Mouse (Mus musculus) neural tube, embryonic 15.5 days (tissue): ENCODE measurements around the gene Tacr1. TPM values are rescaled to one million over a fixed set of nuclear protein-coding genes. Genes with fewer than 3 reads are reported as not detected.

Source experiments
- ATAC-seq: fragments of 200-750 bp; cut with Nextera tagmentation; 2 replicates; pipeline ENCODE4 v1.8.0; 2017; ENCODE audit warnings: mild to moderate bottlenecking, moderate TSS enrichment, moderate library complexity; ENCODE audit not compliant: low FRiP score
- H3K27ac ChIP-seq: fragments of 300-500 bp; sonication (generic); replicated peaks from 2 replicates; pipeline ENCODE4 v1.5.1; 2015; ENCODE audit warnings: mild to moderate bottlenecking, inconsistent platforms
- H3K27me3 ChIP-seq: fragments of 300-500 bp; sonication (generic); replicated peaks from 2 replicates; pipeline ENCODE4 v1.6.1; 2015; ENCODE audit warnings: inconsistent platforms
- H3K36me3 ChIP-seq: fragments of 300-500 bp; sonication (generic); 2 replicates; pipeline ENCODE4 v1.6.1; 2015; ENCODE audit warnings: inconsistent platforms
- H3K4me1 ChIP-seq: fragments of 300-500 bp; sonication (generic); 2 replicates; pipeline ENCODE4 v1.6.1; 2015; ENCODE audit warnings: inconsistent platforms
- H3K4me2 ChIP-seq: fragments of 300-500 bp; sonication (generic); 2 replicates; pipeline ENCODE4 v1.6.1; 2015; ENCODE audit warnings: inconsistent platforms, mild to moderate bottlenecking, moderate library complexity
- H3K4me3 ChIP-seq: fragments of 300-500 bp; sonication (generic); replicated peaks from 2 replicates; pipeline ENCODE4 v1.5.1; 2015; ENCODE audit warnings: mild to moderate bottlenecking, inconsistent platforms
- H3K9ac ChIP-seq: fragments of 300-500 bp; sonication (generic); replicated peaks from 2 replicates; pipeline ENCODE4 v1.6.1; 2015; ENCODE audit warnings: mild to moderate bottlenecking, inconsistent platforms
- H3K9me3 ChIP-seq: fragments of 300-500 bp; sonication (generic); replicated peaks from 2 replicates; pipeline ENCODE4 v1.6.1; 2016; ENCODE audit warnings: inconsistent platforms
- WGBS: fragments of 180-500 bp; shearing (Covaris S2); methylation state at CpG from one replicate; pipeline ENCODE4 v1.1.7; 2015; ENCODE audit warnings: mixed read lengths; 5-methylcytosine and 5-hydroxymethylcytosine counted together
- polyA plus RNA-seq: library from polyadenylated mRNA; unstranded; fragments of >200 nt; fragmentation: Nextera tagmentation; extraction: Ambion mirVana; gene quantifications from 2 replicates; pipeline ENCODE4 v1.2.1, GENCODE M21; 2015

Gene Tacr1
- polyA plus RNA-seq, 1 experiment from 2014 or later = 6.1 TPM

GRCm38 (mm10) chr6:82457163-82457763, 55.1 kb downstream of the Tacr1 start:
- Histone ChIP-seq H3K4me2 (no peak overlapping the region), H3K4me3 (no peak overlapping the region), H3K27me3 (no peaks in the 10 kb centered on the region), H3K4me1 (peaks cover 4% of the 10 kb centered on the region; the same call in 1 of the 2 replicates), H3K36me3 (no peaks in the 10 kb centered on the region), H3K9ac (no peak overlapping the region), H3K9me3 (no peaks in the 10 kb centered on the region), H3K27ac (no peak overlapping the region)
- ATAC-seq = no peak
- 77% methylated on average over 7 of the region's 7 CpGs for WGBS

GRCm38 (mm10) chr6:82458762-82459389, 56.7 kb downstream of the Tacr1 start:
- ATAC-seq = no peak
- H3K9ac ChIP-seq = no peak overlapping the region
- H3K27me3 ChIP-seq = no peaks in the 10 kb centered on the region

GRCm38 (mm10) chr6:82463171-82463570, 61.0 kb downstream of the Tacr1 start:
- Histone ChIP-seq H3K27me3 (no peaks in the 10 kb centered on the region), H3K4me1 (no peaks in the 10 kb centered on the region), H3K36me3 (no peaks in the 10 kb centered on the region), H3K27ac (no peak overlapping the region), H3K4me2 (no peak overlapping the region), H3K4me3 (no peak overlapping the region), H3K9me3 (no peaks in the 10 kb centered on the region), H3K9ac (no peak overlapping the region)
- no peak for ATAC-seq
- WGBS = 71% methylated on average over 4 of the region's 4 CpGs

More at GRCm38 (mm10) chr6:82458762-82459389, 56.7 kb downstream of the Tacr1 start:
- Histone ChIP-seq H3K27ac (no peak overlapping the region), H3K4me3 (no peak overlapping the region), H3K36me3 (no peaks in the 10 kb centered on the region), H3K4me1 (no peaks in the 10 kb centered on the region), H3K4me2 (no peak overlapping the region), H3K9me3 (no peaks in the 10 kb centered on the region)
- 42% methylated on average over 15 of the region's 15 CpGs for WGBS

- no peak overlapping the region for H3K27ac ChIP-seq
- H3K4me3 ChIP-seq = no peak overlapping the region
- H3K36me3 ChIP-seq = no peaks in the 10 kb centered on the region
- ATAC-seq = no peak
- 88% methylated on average over 6 of the region's 6 CpGs for WGBS
- H3K4me2 ChIP-seq = no peak overlapping the region
- no peaks in the 10 kb centered on the region for H3K27me3 ChIP-seq
- no peak overlapping the region for H3K9ac ChIP-seq
- H3K9me3 ChIP-seq = no peaks in the 10 kb centered on the region
- H3K4me1 ChIP-seq = no peaks in the 10 kb centered on the region
These were observed 72.3 kb downstream of the Tacr1 start for GRCm38 (mm10) chr6:82474477-82474876.

GRCm38 (mm10) chr6:82483842-82484241, 81.7 kb downstream of the Tacr1 start:
- Histone ChIP-seq H3K4me2 (no peak overlapping the region), H3K4me3 (no peak overlapping the region), H3K36me3 (no peaks in the 10 kb centered on the region), H3K4me1 (peaks cover 8% of the 10 kb centered on the region; the same call in 1 of the 2 replicates), H3K27me3 (no peaks in the 10 kb centered on the region), H3K9ac (no peak overlapping the region), H3K27ac (no peak overlapping the region), H3K9me3 (no peaks in the 10 kb centered on the region)
- no peak for ATAC-seq
- WGBS = 100% methylated on average over 1 of the region's 1 CpGs

- H3K27ac ChIP-seq = no peak overlapping the region
- H3K9ac ChIP-seq = no peak overlapping the region
- H3K9me3 ChIP-seq = no peaks in the 10 kb centered on the region
- 80% methylated on average over 6 of the region's 6 CpGs for WGBS
- no peak for ATAC-seq
- H3K4me3 ChIP-seq = no peak overlapping the region
- H3K4me1 ChIP-seq = no peaks in the 10 kb centered on the region
- H3K27me3 ChIP-seq = no peaks in the 10 kb centered on the region
- no peaks in the 10 kb centered on the region for H3K36me3 ChIP-seq
- H3K4me2 ChIP-seq = no peak overlapping the region
These were observed 92.3 kb downstream of the Tacr1 start for GRCm38 (mm10) chr6:82494481-82494880.

GRCm38 (mm10) chr6:82510843-82511416, 108.8 kb downstream of the Tacr1 start:
- Histone ChIP-seq H3K4me1 (no peaks in the 10 kb centered on the region), H3K27ac (no peak overlapping the region), H3K4me2 (no peak overlapping the region), H3K27me3 (no peaks in the 10 kb centered on the region), H3K4me3 (no peak overlapping the region), H3K9ac (no peak overlapping the region), H3K9me3 (no peaks in the 10 kb centered on the region), H3K36me3 (no peaks in the 10 kb centered on the region)
- WGBS = 74% methylated on average over 7 of the region's 7 CpGs
- ATAC-seq = no peak

GRCm38 (mm10) chr6:82519626-82520025, 117.5 kb downstream of the Tacr1 start:
- ATAC-seq = no peak
- 74% methylated on average over 3 of the region's 3 CpGs for WGBS

GRCm38 (mm10) chr6:82522567-82522966, 120.4 kb downstream of the Tacr1 start:
- Histone ChIP-seq H3K27me3 (no peaks in the 10 kb centered on the region), H3K9me3 (no peaks in the 10 kb centered on the region), H3K36me3 (no peaks in the 10 kb centered on the region), H3K27ac (no peak overlapping the region), H3K9ac (no peak overlapping the region), H3K4me2 (no peak overlapping the region), H3K4me3 (no peak overlapping the region), H3K4me1 (no peaks in the 10 kb centered on the region)
- WGBS = 85% methylated on average over 5 of the region's 5 CpGs
- ATAC-seq = no peak

More at GRCm38 (mm10) chr6:82519626-82520025, 117.5 kb downstream of the Tacr1 start:
- Histone ChIP-seq H3K4me3 (no peak overlapping the region), H3K27me3 (no peaks in the 10 kb centered on the region), H3K9me3 (no peaks in the 10 kb centered on the region), H3K36me3 (no peaks in the 10 kb centered on the region), H3K4me1 (no peaks in the 10 kb centered on the region), H3K9ac (no peak overlapping the region), H3K27ac (no peak overlapping the region), H3K4me2 (no peak overlapping the region)

- H3K4me2 ChIP-seq = no peak overlapping the region
- no peak overlapping the region for H3K9ac ChIP-seq
- H3K9me3 ChIP-seq = no peaks in the 10 kb centered on the region
- no peak overlapping the region for H3K27ac ChIP-seq
- no peak overlapping the region for H3K4me3 ChIP-seq
- no peaks in the 10 kb centered on the region for H3K27me3 ChIP-seq
- H3K4me1 ChIP-seq = no peaks in the 10 kb centered on the region
- no peaks in the 10 kb centered on the region for H3K36me3 ChIP-seq
- ATAC-seq = no peak
- 29% methylated on average over 3 of the region's 3 CpGs for WGBS
These were observed 123.2 kb downstream of the Tacr1 start for GRCm38 (mm10) chr6:82525107-82525867.

- Histone ChIP-seq H3K9ac (no peak overlapping the region), H3K4me3 (no peak overlapping the region), H3K9me3 (no peaks in the 10 kb centered on the region), H3K4me1 (no peaks in the 10 kb centered on the region), H3K4me2 (no peak overlapping the region), H3K27ac (no peak overlapping the region), H3K36me3 (no peaks in the 10 kb centered on the region), H3K27me3 (no peaks in the 10 kb centered on the region)
- no peak for ATAC-seq
- WGBS = 79% methylated on average over 2 of the region's 2 CpGs
These were observed 126.5 kb downstream of the Tacr1 start for GRCm38 (mm10) chr6:82528631-82529030.
